Mouse (Mus musculus): Measurements from ENCODE around the gene Ppie.
"Not testable (repeated sequence)": the region's sequence is repeated elsewhere in the genome, so short reads cannot be mapped to it uniquely, and the experiment has no call there.

Ppie gene

DNA sequence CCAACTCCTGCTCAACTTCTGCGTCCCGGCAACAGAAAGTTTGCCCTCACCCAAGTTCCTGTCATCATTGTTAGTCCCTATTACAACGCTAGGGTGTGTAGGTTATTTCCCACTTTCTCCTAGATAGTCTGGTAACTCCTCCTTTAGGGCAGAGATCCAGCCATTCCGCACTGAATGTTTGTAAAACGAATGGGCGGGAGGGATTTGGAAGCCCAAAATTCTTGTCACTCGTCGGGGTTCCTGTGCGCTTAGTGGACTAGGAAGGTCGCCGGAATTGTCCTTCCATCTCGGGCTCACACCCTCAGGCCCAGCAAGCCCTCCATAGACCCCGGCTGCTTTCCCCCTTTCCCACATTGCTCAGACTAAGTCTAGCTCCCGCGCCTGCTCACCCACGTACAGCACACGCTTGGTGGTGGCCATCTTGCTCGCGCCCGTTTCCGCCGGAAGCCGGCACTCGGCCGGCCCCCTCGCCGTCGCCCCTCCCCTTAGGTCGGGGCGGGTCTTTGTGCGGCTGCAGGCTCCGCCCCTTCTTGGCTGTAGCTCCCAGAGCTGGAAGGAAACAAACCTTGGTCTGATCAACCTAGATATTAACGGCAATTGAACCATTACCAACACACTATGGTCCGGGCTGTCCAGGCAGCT is at the start of gene Ppie:
TSS of gene Ppie (minus strand) at position 439 of the 642 bp plus-strand sequence.
- peak; percentile 66 to 75 for DNase-seq (ENCODE audit: low spot score in 2 of 2)

DNA sequence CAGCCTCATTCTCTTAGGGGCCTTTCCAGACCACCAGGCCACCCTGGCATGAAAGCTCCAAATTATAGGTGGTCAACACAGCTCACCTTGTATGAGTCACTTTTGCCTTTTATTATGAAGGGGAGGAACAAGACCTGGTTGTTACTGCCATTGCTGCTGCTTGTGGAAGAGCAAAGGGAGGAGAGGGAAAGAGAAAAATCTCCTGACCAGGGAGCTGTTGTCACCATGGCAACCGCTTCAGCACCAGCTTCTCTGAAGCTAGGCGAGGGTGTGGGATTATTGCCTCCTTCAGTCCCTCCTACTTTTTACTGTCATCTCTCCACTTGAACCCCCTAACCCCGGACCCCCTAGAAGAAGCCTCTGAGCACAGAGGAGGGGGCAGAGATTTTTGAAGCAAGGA is 45.1 kb upstream of the Ppie start:
- no peak for DNase-seq (ENCODE audit: low spot score in 2 of 2)

DNA sequence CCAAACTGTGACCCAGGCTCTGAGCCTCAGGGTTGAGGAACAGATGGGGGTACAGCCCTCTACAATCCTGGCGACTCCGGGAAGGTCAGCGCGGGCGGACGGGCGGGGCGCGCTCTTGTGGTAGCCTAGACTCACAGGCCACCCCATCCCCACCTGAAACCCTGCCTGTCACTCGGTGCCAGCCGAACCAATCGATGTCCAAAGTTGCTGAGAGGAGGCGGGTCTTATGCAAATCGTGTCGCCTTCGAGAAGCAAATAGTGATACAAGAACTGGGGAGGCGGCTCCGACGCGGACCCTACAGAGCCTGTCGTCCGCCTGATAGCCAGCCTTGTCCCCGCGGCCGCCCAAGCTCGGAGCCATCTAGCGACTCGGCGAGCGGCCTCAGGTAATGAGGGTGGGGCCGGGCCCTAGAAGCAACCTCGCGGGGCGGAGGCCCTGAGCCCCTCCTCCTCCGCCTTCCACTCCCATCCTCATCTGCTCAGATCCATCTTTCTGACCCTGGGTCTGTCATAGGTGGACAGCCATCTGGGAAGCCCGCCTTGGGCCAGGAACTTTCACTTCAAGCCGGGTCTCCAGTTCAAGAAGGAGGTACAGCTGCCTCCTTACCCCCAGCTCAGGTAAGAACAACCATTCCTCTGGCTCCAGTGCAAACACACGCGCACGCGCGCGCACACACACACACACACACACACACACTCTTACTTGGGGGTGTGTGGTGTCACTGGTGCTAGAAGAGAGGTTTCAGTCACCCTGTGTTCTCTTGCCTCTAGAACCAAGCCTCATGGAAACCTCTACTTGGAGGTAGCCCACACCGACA is 43.7 kb upstream of the Ppie start:
- peak; percentile 45 to 57 for DNase-seq (ENCODE audit: low spot score in 2 of 2)

DNA sequence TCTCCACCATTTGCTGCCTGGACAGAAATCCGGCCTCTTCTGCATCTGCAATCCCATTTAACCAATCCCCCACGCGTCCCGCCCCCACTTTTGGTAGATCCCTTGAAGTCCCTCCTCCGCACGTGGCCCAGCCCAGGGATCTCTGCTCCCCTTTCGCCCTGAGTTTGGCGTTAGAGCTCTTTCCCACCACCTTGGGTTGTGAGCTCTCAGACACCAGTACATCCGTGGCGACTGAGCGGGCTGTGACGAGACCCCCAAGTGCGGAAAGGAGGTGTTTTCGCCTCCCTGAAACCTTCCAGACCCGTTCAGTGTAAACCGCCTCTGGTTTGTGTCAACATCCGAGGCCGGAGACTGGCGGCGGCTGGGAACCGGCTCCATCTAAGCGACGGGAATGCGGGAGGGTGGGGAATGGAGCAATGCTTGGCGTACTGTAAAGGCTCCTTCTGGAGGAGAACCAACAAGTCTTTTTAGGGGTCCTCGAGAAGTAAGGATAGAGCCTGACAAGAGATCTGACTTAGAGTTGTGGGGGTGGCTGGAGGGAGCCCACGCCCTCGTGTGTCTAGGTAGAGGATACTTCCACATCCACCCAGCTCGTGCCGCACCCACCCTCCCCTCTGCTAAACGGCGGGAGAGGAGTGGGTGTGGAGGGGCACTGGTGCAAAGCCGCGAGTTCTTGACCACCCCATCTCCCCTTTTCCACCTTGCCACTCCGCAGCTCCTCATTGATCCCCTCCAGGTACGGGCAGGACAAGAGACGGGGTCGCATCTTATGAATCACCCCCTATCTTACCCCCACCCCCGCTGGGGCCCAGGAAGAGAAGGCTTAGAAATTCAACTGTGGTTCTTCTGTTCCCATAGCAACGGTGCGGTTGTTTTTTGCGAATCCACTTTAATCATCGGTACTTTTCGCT is 42.8 kb upstream of the Ppie start, which contains the start of gene Hpcal4:
TSS of gene Hpcal4 (plus strand) at position 900 of the 911 bp plus-strand sequence.
- DNase-seq (ENCODE audit: low spot score in 2 of 2), result peak in 1 of 2 experiments; percentile 3

DNA sequence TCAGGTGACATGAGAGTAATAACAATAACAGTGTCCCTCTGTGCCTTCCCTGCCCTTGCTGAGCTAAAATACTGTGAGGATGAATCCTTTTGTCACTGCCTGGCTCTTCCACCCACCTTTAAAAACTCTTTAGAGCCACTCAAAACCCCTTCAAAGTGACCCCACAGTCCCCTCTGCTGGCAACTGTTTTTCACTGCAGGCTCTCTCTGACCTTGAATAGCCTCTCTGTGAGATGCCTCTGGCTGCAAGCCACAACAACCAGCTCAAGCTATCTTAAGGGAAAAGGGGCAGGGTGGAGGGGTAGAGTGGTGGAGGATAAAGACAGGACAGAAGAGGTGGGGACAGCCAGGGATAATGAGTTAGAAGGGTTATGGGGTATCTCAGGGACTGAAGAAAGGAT is 32.1 kb upstream of the Ppie start:
- no peak for DNase-seq (ENCODE audit: low spot score in 2 of 2)

DNA sequence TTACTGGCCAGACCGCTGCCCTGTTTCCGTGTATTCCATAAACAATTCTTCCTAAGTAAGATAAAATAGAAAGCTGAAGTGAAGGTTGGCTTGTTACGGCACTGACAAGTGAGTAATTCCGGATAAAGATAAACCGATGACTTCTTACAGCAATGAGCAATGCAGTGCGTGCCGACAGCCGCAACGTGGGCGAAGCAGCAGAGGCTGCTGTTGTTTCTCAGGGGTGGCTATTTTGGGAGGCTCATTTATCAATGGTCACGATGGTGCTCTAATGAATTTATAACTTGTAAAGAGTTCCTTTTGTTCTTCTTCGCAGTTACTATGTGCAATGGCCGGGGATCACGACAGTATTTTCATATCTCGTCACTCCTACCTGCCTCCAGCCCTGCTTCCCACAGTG is 24.4 kb upstream of the Ppie start:
- no peak for DNase-seq (ENCODE audit: low spot score in 2 of 2)

DNA sequence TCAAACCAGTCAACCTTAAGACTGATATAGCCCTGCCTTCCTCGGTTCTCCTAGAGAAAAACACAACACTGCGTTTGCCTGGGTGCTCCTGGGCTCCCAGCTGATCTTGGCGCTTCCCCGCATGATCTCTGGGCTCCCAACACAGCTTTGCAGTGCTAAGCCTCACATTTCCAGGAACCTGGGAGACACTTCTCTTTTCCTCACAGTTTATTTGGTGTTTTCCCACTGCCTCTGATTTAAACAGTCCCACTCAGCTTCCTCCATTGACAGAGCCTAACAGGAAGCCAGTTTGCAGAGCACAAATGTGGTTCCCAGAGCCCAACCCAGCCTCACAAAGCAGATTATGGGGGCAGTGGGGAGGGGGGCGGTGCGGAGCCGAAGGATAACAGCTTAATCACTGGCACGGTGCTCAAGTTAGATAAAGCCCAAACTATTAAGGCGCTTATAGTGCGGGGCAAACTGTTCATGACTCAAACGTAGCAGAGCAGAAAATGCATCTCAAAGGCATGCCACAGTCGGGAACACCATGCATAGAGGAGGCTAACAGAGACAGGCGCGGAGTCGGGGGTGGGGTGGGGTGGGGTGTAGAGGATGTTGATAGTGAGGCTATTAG is 22.7 kb upstream of the Ppie start:
- no peak for DNase-seq (ENCODE audit: low spot score in 2 of 2)

DNA sequence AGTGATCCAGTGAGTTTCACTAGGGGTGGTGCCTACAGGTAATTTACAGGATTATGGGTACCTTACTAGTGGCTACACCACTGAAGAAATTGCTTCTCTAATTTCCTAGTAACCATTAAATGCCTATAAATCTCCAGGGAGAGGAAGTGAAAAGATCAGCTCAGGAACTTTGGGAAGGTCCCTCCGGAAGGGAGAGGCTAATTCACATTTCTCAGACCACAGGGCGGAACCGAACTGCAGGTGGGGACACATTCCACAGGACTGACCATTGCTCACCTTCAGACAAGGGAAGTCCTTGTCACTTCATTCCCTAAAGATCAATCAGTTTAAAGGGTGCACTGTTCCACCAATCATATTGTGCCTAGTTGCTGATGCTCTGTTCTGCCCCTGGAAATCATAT is 21.5 kb upstream of the Ppie start:
- DNase-seq (ENCODE audit: low spot score in 2 of 2), result not testable (repeated sequence)

DNA sequence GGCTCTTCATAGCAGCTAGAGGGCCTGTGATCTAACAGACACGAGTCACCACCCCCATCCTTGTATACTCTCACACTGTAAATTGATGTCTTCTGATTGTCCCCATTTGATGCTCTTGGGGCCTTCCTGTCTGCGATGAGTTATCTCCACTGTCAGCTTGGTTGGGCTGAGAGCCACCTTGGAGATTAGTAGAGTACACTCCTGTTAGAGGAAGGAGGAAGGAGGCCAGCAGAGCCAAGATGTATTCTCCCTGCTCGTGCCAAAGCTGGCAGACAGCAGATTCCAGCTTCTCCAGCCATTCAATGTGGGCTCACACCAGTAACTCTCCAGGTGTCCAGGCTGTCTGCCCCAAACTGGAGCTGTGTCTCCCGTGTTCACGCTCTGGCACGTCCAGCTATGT is 20.8 kb upstream of the Ppie start:
- no peak for DNase-seq (ENCODE audit: low spot score in 2 of 2)

DNA sequence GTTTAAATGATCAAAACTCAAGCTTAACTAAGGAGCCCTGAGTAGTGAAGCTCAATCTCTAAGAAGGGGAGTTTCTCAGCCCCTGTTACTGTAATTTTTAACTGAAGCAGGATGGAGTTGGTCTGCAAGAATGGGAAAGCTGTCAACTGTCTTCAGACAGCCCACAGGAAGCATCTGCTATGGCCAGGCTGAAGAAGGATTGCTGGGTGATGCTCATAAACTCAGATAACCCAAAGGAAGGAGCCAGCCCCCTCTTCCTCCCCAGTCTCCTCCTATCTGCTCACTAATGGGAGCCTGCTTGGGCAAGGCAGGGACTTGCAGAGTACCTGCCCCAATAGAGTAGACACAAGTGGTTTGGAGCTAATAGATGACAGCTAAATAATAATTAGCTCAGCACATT is 16.1 kb upstream of the Ppie start:
- no peak for DNase-seq (ENCODE audit: low spot score in 2 of 2)

DNA sequence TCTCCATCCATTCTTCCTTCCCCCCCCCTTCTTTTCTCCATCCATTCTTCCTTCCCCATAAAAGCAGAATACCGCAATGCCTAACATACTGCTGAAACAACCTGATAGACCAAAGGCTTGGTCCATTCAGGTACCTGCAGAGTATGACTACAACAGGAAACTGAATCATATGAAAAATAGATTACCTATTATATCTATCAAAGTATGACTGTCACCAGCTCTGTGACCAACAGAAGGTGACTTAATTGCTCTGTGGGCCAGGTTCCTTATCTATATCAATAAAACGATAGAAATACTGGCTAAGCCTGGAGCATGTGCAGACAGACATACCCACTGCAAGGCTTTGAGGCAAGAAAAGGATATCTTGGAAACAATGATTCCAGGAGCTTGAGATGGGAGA is 15.7 kb upstream of the Ppie start:
- DNase-seq (ENCODE audit: low spot score in 2 of 2), result no peak

DNA sequence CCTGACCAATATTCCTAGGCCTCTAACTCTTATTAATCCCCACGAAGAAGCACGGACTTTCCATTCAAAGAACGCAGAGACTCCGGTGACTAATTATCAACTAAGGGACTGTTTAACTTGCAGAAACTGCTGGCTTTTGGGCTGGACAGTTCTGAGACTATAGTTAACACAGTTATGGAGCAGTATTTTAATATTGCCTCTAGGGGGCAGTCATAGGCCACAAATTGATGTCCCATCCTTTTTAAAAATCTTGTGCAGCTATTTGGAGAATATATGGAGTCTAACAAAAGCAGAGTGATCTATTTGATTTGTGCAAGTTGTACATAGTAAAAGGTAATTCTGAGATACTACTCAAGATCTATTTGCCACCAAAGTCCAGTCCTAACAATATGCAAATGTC is 15.3 kb upstream of the Ppie start:
- DNase-seq (ENCODE audit: low spot score in 2 of 2), result no peak

DNA sequence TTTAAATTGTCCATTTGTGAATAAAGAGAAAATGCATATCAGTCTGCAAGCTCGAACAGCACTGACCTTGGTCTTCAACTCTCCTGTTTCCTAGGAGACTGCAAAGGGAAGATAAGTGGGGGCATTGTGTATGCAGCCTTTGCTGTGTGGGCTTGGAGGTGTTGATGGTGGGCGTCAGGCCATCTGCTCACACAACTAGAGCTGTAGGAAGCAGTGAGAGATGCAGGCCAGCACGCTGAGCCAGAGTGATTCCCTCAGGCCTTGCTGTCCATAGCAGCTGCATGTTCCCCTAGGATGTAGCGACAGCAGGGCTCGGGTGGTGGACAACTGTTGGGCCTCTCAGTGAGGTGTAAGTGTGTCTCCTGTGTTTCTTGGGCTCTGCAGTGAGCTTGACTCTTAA is 13.2 kb upstream of the Ppie start:
- no peak for DNase-seq (ENCODE audit: low spot score in 2 of 2)

DNA sequence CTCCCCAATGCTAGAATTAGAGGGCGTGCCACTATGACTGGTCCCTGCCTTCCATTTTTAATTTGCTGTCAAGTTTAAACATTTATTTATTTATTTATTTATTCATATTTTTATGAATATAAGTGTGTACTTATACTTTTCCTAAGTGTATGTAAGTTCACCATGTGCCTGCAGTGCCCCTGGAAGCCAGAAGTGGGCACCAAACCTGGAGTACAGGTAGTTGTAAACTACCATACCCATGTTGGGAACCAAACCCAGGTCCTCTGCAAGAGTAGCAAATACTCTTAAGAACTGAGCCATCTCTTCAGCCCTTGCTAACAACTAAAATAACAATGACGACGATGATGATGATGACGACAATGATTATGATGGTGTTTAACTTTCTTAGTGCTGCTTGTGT is 12.3 kb upstream of the Ppie start:
- DNase-seq (ENCODE audit: low spot score in 2 of 2), result no peak

DNA sequence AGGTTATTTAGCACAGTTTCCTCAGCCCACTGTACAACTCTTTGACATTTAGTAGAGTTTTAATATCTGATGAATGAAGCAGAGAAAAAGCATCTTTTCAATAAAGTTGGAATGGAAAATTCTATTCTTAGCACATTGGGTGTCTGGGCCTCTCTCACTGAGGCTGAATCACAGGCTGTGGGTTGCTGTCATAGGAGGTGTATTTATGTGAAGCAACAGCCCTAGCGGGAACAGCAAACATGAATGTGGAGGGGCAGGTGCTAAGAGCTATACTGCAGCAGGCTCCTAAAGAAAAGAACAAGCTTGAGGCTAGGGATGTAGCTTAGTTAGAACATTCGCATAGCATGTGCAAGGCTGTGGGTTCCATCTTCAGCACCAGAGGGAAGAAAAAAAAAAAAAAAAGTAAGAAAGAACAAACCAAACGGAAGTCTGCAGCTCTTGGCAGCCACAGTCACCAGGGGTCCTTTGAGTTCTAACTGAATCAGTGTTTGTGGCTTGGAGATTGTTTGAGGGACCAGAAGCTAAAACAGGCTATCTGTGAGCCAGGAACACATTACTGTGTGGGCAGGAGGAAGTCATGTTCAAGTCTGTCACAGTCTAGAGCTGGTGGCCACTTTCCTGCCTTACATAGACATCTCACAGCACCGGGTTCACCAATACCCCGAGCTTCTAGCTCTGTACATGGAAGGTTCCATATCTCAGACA is 7.8 kb upstream of the Ppie start:
- DNase-seq (ENCODE audit: low spot score in 2 of 2), result no peak

DNA sequence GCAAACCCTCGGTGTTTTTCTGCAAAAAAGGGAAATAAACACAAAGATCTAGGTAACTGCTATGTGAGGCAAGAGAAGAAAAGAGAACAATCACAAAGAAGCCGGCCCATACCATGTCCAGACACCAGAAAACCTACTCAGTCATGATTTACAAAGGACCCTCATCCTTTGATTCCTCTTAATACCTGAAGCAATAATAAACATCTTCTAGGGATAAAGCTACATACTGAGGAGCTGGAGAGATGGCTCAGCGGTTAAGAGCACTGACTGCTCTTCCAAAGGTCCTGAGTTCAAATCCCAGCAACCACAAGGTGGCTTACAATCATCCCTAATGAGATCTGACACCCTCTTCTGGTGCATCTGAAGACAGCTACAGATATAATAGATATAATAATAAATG is 2.2 kb downstream of the Ppie start:
- no peak for DNase-seq (ENCODE audit: low spot score in 2 of 2)

DNA sequence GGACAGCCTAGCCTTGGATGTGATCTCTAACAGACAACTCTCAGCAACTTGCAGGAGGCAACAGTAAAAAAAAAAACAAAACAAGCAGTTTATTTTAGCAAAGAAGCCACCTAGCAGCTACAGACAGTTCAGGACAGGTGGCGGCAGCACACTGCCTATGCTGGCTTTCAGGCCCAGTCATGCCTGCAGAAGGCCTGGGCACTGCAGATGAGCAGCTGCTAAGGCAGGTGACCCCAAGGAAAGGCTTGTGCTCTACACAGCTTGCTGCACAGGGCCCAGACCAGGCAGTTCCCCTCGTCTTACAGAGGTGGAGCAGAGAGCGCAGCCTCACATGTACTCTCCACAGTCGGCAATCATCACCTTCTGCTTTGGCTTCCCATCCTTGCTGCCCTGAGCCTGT is 12.7 kb downstream of the Ppie start:
- DNase-seq (ENCODE audit: low spot score in 2 of 2), result no peak

DNA sequence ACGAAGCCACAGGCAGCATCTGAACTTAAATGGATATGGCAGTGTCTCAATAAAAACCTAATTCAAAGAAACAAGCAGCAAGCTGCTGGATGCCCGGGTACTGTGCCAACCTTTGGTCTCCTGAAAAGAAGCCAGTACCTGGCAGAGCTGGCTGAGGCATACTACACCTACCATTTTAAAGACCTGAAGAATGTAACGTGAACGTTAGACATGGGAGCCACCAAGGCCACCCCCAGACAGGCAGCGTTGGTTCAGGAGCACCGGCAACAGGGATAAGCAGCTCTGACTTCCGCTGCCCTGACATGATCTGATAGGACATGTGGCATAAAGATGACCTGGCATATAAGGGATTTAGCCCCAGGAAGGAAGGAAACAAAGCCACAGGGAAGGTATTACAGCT is 13.1 kb downstream of the Ppie start:
- no peak for DNase-seq (ENCODE audit: low spot score in 2 of 2)

DNA sequence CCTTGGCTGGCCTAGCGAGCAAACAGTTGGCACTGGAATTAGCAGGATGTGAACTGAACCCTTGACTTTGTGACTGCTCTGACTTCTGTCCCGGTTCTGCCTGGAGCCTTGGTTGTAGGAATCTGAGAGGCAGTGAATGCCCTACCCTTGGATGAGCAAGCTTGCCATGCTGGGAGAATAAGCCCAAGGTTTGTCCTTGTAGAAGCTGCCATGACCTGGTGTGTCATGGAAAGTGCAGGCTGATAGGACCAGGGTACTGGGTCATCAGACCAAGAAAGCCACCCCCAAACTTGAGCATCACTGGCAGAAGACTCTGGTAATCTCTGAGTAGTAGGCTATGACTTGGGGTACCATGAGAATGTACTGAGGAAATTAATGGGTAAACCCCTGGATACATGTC is 18.5 kb downstream of the Ppie start:
- DNase-seq (ENCODE audit: low spot score in 2 of 2), result no peak

DNA sequence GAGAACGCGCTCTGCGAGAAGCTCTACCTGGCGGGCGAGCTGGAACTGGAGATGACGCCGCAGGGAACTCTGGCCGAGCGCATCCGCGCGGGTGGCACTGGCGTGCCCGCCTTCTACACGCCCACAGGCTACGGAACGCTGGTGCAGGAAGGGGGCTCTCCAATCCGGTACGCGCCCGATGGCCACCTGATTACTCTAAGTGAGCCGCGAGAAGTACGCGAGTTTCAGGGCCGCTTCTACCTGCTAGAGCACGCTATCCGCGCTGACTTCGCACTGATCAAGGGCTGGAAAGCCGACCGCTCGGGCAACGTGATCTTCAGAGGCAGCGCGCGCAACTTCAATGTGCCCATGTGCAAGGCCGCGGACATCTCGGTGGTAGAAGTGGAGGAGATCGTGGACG is 23.1 kb downstream of the Ppie start:
- DNase-seq (ENCODE audit: low spot score in 2 of 2), result not testable (repeated sequence)

DNA sequence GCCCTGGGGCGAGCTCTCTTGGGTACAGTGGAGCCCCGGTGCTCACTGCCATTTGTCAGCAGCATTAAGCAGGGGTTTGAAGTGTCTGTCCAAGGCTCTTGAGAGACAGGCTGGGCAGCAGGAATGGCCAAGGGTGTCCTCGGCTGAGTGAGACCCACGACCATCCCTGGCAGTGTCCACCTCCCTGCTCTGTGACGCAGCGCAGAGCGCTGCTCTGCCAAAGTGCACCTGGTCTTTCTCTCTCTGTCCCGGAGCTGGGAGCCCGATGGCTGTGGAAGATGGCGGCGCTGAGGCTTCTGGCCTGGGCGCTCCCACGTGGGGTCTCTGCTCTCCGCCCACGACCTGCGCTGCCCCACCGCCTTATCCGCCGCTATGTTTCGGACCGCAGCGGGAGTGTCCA is 23.7 kb downstream of the Ppie start, which contains the start of gene Oxct2b:
TSS of gene Oxct2b (plus strand) at position 256 of the 400 bp plus-strand sequence.
- no peak for DNase-seq (ENCODE audit: low spot score in 2 of 2)

Measured in urinary bladder, postnatal 36 days (tissue).